Mouse (Mus musculus): ENCODE measurements around the gene Klhl40. TPM values are rescaled to one million over a fixed set of nuclear protein-coding genes. Genes with fewer than 3 reads are reported as not detected.

The Klhl40 gene
- polyA plus RNA-seq, 1 experiment from 2014 or later: 0.45 TPM

DNA sequence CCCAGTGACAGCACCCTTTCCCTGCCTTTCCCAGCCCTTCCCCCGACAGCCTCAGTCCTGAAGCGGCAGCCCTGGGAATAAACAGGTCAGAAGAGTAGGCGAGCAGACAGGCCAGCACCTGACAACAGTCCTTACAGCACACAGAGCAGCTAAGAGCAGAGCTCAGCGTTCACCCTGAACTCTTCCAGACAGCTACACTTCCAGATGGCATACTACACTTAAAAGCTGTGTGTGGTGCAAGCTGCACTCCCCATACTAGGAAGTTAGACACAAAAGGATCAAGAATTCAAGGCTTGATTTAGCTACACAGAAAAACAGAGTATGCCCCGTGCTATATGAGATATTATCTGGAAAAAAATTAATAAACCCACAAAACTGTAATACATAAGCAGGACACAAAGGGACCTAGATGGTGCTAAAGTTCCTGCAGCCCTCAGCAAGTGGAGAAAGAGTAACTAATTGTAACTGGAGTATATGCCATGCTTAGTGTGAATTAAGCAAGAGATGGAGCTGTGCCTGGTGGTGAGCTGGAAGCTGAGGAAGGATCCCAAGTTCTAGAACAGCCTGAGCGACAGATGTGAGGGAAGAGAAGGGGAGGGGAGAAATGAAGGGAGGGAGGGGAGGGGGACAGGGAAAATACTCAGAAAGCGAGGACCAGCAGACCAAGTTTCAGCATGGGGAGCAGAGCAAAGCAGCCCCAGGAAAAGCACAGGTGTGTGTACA is 52.0 kb downstream of the Klhl40 start:
- 47% methylated on average over 7 of the region's 7 CpGs for WGBS (ENCODE audit: insufficient replicate concordance)
- ATAC-seq (ENCODE audit: low read depth) (no peak), DNase-seq (no peak)

DNA sequence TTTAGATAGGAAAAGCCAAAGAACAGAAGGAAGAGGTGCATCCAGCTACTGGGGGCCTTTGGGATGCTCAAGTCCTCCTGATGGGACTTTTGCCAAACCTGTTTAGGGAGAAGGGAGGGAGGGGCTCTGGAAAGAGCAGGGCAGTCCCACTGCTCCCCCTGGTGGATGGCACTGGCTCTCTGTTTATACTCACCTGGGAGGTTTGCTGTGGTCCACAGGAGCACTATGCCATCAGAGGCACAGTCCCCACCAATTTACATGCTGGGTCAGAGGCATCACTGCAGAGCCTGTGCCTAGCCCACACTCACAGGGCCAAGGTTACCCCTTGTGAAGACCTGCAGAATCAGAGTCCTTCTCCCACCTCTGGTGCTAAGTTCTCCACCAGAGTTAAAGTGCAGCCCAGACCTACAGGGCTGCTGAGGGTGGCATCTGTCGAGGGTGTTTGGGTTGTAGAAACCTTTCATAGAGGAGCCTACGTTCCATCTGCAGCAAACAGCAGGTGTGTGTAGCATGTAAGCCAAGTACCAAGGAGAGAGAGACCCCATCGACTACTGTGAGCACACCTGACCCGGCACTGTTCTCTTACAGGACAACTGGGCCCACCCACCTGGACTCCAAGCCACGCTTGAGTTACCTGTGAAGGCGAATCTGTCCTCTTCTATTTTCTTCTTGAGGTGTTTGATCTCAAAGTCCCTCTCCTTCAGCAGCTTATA is 53.0 kb downstream of the Klhl40 start:
- no peak overlapping the region for H3K4me2 ChIP-seq
- H3K4me3 ChIP-seq (replicated peaks): no peak overlapping the region
- ATAC-seq (ENCODE audit: low read depth): no peak
- H3K9me3 ChIP-seq (replicated peaks): no peaks in the 10 kb centered on the region
- DNase-seq: no peak
- H3K27me3 ChIP-seq: no peaks in the 10 kb centered on the region
- no peak overlapping the region for H3K9ac ChIP-seq
- 57% methylated on average over 6 of the region's 6 CpGs for WGBS (ENCODE audit: insufficient replicate concordance)
- no peaks in the 10 kb centered on the region for H3K36me3 ChIP-seq
- no peak overlapping the region for H3K27ac ChIP-seq
- no peaks in the 10 kb centered on the region for H3K4me1 ChIP-seq (replicated peaks)

More for the DNA sequence above, 52.0 kb downstream of the Klhl40 start:
- no peaks in the 10 kb centered on the region for H3K9me3 ChIP-seq (replicated peaks)
- no peak overlapping the region for H3K27ac ChIP-seq
- H3K4me1 ChIP-seq (replicated peaks): no peaks in the 10 kb centered on the region
- H3K9ac ChIP-seq: no peak overlapping the region
- no peaks in the 10 kb centered on the region for H3K27me3 ChIP-seq
- no peak overlapping the region for H3K4me3 ChIP-seq (replicated peaks)
- H3K4me2 ChIP-seq: no peak overlapping the region
- no peaks in the 10 kb centered on the region for H3K36me3 ChIP-seq

DNA sequence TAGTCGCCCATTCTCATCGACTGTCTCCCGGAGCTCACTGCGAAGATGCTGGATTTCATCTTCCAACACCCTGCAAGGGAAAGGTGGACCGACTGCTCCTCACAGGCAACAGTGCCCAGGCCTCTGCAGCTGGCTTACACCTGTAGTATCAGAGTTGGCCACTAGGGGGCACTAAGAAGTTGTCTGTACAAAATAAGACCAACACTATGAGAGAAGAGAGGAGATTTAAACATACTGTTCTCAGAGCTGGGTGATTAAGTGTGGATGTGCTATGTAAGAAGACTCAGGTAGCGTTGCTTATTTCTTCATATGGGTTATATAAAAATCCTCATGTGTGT is 53.5 kb downstream of the Klhl40 start:
- Histone ChIP-seq H3K27ac (no peak overlapping the region), H3K4me1 (replicated peaks) (no peaks in the 10 kb centered on the region), H3K27me3 (no peaks in the 10 kb centered on the region), H3K4me3 (replicated peaks) (no peak overlapping the region), H3K9me3 (replicated peaks) (no peaks in the 10 kb centered on the region), H3K4me2 (no peak overlapping the region), H3K36me3 (no peaks in the 10 kb centered on the region), H3K9ac (no peak overlapping the region)
- 19% methylated on average over 6 of the region's 6 CpGs for WGBS (ENCODE audit: insufficient replicate concordance)
- ATAC-seq (ENCODE audit: low read depth) (no peak), DNase-seq (peak; percentile 46)

Other genes starting within 250 kb of the Klhl40 start
- gene Lyzl4, start 135.5 kb upstream of the Klhl40 start, polyA plus RNA-seq (2015; fragmentation: Nextera tagmentation; extraction: Ambion mirVana): 0.14 TPM in 1 of 2 replicates, not detected in the other
- gene Vipr1, start 134.9 kb upstream of the Klhl40 start, polyA plus RNA-seq (2015; fragmentation: Nextera tagmentation; extraction: Ambion mirVana): 0.27 and 0.29 TPM in 2 replicates
- 3.7 and 3.9 TPM in 2 replicates for gene Sec22c, start 72.1 kb upstream of the Klhl40 start, polyA plus RNA-seq (2015; fragmentation: Nextera tagmentation; extraction: Ambion mirVana)
- gene Ss18l2, start 67.3 kb upstream of the Klhl40 start, polyA plus RNA-seq (2015; fragmentation: Nextera tagmentation; extraction: Ambion mirVana): 78.9 and 81.9 TPM in 2 replicates
- 29.7 and 33.3 TPM in 2 replicates for gene Nktr, start 58.4 kb upstream of the Klhl40 start, polyA plus RNA-seq (2015; fragmentation: Nextera tagmentation; extraction: Ambion mirVana)
- gene Zfp651, start 18.3 kb upstream of the Klhl40 start, polyA plus RNA-seq (2015; fragmentation: Nextera tagmentation; extraction: Ambion mirVana): 1.2 and 1.3 TPM in 2 replicates
- gene Hhatl, start 14.9 kb downstream of the Klhl40 start, polyA plus RNA-seq (2015; fragmentation: Nextera tagmentation; extraction: Ambion mirVana): 0.12 and 0.15 TPM in 2 replicates
- not detected in 2 replicates for gene Ccdc13, start 61.9 kb downstream of the Klhl40 start, polyA plus RNA-seq (2015; fragmentation: Nextera tagmentation; extraction: Ambion mirVana)
- 105 and 113 TPM in 2 replicates for gene Higd1a, start 80.8 kb downstream of the Klhl40 start, polyA plus RNA-seq (2015; fragmentation: Nextera tagmentation; extraction: Ambion mirVana)
- 0.21 and 0.27 TPM in 2 replicates for gene Ackr2, start 120.7 kb downstream of the Klhl40 start, polyA plus RNA-seq (2015; fragmentation: Nextera tagmentation; extraction: Ambion mirVana)
- gene Cyp8b1, start 138.7 kb downstream of the Klhl40 start, polyA plus RNA-seq (2015; fragmentation: Nextera tagmentation; extraction: Ambion mirVana): 0.46 and 0.63 TPM in 2 replicates
- gene Fam198a, start 173.4 kb downstream of the Klhl40 start, polyA plus RNA-seq (2015; fragmentation: Nextera tagmentation; extraction: Ambion mirVana): 0.12 and 0.25 TPM in 2 replicates
- 2.6 and 3.0 TPM in 2 replicates for gene Pomgnt2, start 219.5 kb downstream of the Klhl40 start, polyA plus RNA-seq (2015; fragmentation: Nextera tagmentation; extraction: Ambion mirVana)

Measured in liver, embryonic 13.5 days (tissue).